ENCODE assay signal across 13 mouse cellular contexts in the genomic region with DNA sequence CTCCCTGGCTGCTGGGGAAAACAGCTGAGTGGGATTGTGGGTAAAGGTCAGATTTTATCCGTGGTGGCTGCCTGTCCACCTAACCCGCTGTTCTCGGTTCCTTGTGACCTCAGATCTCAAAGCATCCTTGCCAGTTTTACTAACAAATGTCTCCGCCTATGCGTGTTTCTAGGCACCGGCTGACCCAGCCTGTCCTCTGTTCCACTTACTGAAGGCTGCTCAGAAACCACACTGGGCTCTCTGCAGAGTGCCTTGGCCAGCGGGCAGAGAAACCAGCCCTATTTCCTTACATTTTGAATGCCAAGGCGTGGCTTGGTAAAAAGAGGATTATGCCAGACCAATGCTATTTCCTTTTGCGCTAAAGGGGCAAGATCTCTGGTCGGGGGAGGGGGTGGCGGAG. TPM values are rescaled to one million over a fixed set of nuclear protein-coding genes. Genes with fewer than 3 reads are reported as not detected.
A peak's percentile ranks its signal among the peaks of the same experiment; 100 is the strongest.
DNase-seq lines count a peak whose midpoint lies in the region.
"Had no signal": no experiment of that assay in that cellular context is flagged by ENCODE, and none has a peak within 500 bp of the region (broad histone marks: within the 10 kb centered on the region; RNA-seq: fewer than 3 reads in every experiment).

No protein-coding gene starts in this region.

- peak; percentile 20 for DNase-seq in kidney, adult 9 months
- no peak for DNase-seq in kidney, postnatal 10 days
- peak; percentile 2 for DNase-seq in urinary bladder, postnatal 25 days (ENCODE audit: low spot score)
- no peak for DNase-seq in urinary bladder, postnatal 10 days (ENCODE audit: low spot score)
- peak; percentile 40 for DNase-seq in cerebellum, adult 8-10 months
- DNase-seq in natural killer cell, adult 2 months (ENCODE audit: low spot score in 2 of 2), result no peak
- no peak for DNase-seq in adrenal gland, postnatal 4 days (ENCODE audit: low spot score in 2 of 2)
- no peak for DNase-seq in layer of hippocampus, postnatal 14 days (ENCODE audit: low spot score in 2 of 2)
- DNase-seq: adrenal gland, adult 8-10 months; gastrocnemius, adult 2 months; layer of hippocampus, postnatal 36 days; liver, postnatal 0 days; thymus, postnatal 25 days had no signal

RNA-seq across cellular contexts. Expression of a gene that starts 42.8 kb away (rescaled TPM):
- total RNA-seq in adrenal gland, postnatal 4 days (2021), result 10 to 100 TPM; 58.1 to 70.9 TPM
- total RNA-seq in layer of hippocampus, postnatal 14 days (2021), result 100 to 1,000 TPM; 214 to 233 TPM

Comparison
In these comparisons a context has a peak if more than half of its experiments do, and no peak if none do; other contexts are left out.
1. DNase-seq: peak in kidney, adult 9 months (single experiment), urinary bladder, postnatal 25 days (single experiment) and cerebellum, adult 8-10 months (single experiment); none in kidney, postnatal 10 days (single experiment), urinary bladder, postnatal 10 days (single experiment), natural killer cell, adult 2 months (0 of 2), adrenal gland, postnatal 4 days (0 of 2) and layer of hippocampus, postnatal 14 days (0 of 2).